Mouse (Mus musculus): ENCODE results near the gene Il17d. TPM values are rescaled to one million over a fixed set of nuclear protein-coding genes. Genes with fewer than 3 reads are reported as not detected.
A peak's percentile ranks its signal among the peaks of the same experiment; 100 is the strongest.

The Il17d gene
- polyA plus RNA-seq (2012; ENCODE audit: insufficient read depth, insufficient read length, missing spikeins) = 1.1 and 1.5 TPM in 2 replicates

GRCm38 (mm10) chr14:57524671-57525387 lies at the start of gene Il17d:
Gene Il17d (plus strand): TSS chr14:57524777.
- no peak within 1 kb of the TSS for H3K27ac ChIP-seq (replicated peaks; ENCODE audit: low read depth, low read length)
- H3K4me1 ChIP-seq (ENCODE audit: control insufficient read depth, insufficient read depth, insufficient read length, low read length) = peaks cover 5% of the 10 kb centered on the region; the same call in 1 of the 2 replicates
- H3K4me3 ChIP-seq (ENCODE audit: insufficient read depth, low read depth, low read length) = peak within 1 kb of the TSS; percentile 72

GRCm38 (mm10) chr14:57475057-57475456 lies 49.5 kb upstream of the Il17d start:
- Histone ChIP-seq H3K27ac (replicated peaks; ENCODE audit: low read depth, low read length) (no peak overlapping the region), H3K4me1 (ENCODE audit: control insufficient read depth, insufficient read depth, insufficient read length, low read length) (no peaks in the 10 kb centered on the region), H3K4me3 (ENCODE audit: insufficient read depth, low read depth, low read length) (no peak overlapping the region)

DNA sequence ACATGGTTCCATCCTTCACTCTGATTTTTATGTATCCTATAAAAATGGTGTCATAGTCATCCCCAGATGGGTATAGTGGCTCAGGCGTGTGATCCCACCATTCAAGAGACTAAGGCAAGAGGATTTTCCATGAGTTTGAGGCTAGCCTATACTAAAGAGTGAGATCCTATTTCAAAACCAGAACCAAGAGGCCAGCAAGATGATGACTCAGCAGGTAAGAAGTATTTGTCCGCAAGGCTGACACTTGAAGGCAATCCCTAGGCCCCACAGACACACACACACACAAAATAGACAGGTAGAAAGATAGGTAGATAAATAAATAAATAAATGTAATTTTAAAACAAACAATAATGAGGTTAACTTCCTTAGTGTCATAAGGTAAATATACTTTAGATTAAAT lies 42.3 kb upstream of the Il17d start:
- H3K4me3 ChIP-seq (ENCODE audit: insufficient read depth, low read depth, low read length) = no peak overlapping the region
- no peak overlapping the region for H3K27ac ChIP-seq (replicated peaks; ENCODE audit: low read depth, low read length)

DNA sequence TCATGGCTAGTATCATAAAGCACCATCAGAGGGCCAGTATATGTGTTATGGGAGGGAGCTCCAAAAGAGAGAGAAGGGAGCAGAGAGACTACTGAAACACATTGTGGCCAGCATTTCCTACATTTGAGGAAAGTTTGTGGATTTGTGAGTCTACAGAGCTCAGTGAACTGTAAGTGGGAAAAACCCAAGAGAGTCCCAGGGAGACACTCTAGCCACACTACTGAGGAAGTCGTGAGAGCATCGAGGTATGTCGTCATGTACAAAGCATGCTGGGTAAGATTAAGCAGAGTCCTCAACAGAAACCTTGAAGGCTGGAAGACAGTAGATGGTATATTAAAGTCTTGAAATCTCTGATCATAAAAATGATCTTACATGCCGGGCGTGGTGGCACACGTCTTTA lies 40.4 kb upstream of the Il17d start:
- Histone ChIP-seq H3K4me1 (ENCODE audit: control insufficient read depth, insufficient read depth, insufficient read length, low read length) (no peaks in the 10 kb centered on the region), H3K27ac (replicated peaks; ENCODE audit: low read depth, low read length) (no peak overlapping the region), H3K4me3 (ENCODE audit: insufficient read depth, low read depth, low read length) (no peak overlapping the region)

More for the DNA sequence above, 42.3 kb upstream of the Il17d start:
- no peaks in the 10 kb centered on the region for H3K4me1 ChIP-seq (ENCODE audit: control insufficient read depth, insufficient read depth, insufficient read length, low read length)

DNA sequence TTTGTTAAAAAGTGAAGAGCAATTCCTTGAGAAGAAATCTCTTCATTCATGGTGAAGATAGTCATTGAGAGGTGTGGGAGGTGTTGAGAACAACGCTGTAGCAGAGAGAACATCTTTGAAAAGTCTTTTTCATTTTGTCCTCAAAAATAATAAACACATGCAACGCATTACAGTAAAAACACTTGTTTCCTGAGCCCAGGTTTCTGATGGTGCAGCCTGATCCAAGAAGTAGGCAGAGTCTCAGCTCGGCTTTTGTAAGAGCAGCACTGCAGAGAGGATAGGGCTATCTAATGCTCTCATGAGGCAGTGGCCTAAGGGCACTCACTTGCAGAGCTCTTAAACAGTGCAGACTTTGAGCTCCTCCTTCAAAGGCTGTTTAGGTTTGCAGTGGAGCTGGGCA lies 34.9 kb upstream of the Il17d start:
- no peaks in the 10 kb centered on the region for H3K4me1 ChIP-seq (ENCODE audit: control insufficient read depth, insufficient read depth, insufficient read length, low read length)
- no peak overlapping the region for H3K27ac ChIP-seq (replicated peaks; ENCODE audit: low read depth, low read length)
- no peak overlapping the region for H3K4me3 ChIP-seq (ENCODE audit: insufficient read depth, low read depth, low read length)

DNA sequence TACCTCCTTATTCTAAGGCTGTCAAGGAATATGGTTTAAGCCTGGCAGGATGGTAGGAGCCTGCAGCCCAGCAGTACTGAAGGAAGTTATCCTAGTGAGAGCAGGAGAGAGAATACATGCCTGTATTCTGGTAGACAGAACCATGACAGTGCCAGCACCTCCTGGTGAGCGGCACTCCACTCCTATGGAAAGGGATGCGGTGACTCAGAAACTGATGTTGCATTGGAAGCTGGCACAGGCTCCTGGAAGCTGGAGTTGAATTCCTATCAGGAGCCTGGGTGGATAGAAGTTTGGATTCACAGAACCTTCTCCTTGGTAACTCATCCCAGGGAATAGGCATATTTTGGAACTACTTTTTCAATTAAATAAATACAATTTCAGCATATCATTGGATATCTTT lies 30.7 kb upstream of the Il17d start:
- H3K4me3 ChIP-seq (ENCODE audit: insufficient read depth, low read depth, low read length) = no peak overlapping the region
- H3K4me1 ChIP-seq (ENCODE audit: control insufficient read depth, insufficient read depth, insufficient read length, low read length) = no peaks in the 10 kb centered on the region
- H3K27ac ChIP-seq (replicated peaks; ENCODE audit: low read depth, low read length) = no peak overlapping the region

DNA sequence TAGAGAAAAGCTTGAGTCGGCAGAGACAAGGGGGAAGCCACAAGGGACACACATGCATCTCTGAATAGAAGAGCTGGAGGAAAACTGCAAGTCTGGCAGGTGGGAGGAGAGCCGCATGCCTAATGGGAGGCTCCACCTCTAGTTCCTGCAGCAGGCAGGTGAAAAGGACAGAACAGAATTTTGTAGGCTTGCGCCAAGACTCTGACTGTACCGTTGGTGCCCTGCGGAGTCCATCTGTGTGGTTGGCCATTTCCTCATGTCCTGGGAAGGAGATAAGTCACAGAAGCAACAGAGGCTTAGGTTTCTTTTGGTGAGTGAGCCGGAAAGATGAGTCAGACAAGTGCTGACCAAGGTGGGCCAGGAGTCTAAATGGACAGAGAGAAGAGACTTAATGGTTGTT lies 20.8 kb upstream of the Il17d start:
- Histone ChIP-seq H3K4me3 (ENCODE audit: insufficient read depth, low read depth, low read length) (no peak overlapping the region), H3K4me1 (ENCODE audit: control insufficient read depth, insufficient read depth, insufficient read length, low read length) (no peaks in the 10 kb centered on the region), H3K27ac (replicated peaks; ENCODE audit: low read depth, low read length) (no peak overlapping the region)

DNA sequence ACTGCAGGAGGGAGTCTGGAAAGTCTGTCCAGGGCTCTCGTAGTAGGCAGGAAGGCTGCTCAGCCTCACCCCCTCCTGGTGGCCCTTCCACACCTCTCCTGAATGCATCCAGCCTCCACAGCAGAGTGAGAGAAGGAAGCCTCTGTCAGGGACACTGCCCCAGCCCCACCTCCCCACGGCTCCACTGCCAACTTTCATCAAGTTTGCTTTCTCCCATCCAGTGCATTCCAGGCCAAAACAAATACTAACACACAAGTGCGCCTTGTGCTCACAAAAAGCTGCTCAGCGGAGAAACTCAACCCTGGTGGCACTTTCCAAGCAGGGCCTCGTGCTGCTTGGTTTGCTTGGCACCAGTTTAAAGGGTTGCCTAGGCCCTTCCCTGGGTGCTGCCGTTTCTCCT lies 15.0 kb upstream of the Il17d start:
- no peak overlapping the region for H3K27ac ChIP-seq (replicated peaks; ENCODE audit: low read depth, low read length)
- H3K4me3 ChIP-seq (ENCODE audit: insufficient read depth, low read depth, low read length) = no peak overlapping the region
- no peaks in the 10 kb centered on the region for H3K4me1 ChIP-seq (ENCODE audit: control insufficient read depth, insufficient read depth, insufficient read length, low read length)

- Histone ChIP-seq H3K4me1 (ENCODE audit: control insufficient read depth, insufficient read depth, insufficient read length, low read length) (no peaks in the 10 kb centered on the region), H3K27ac (replicated peaks; ENCODE audit: low read depth, low read length) (no peak overlapping the region), H3K4me3 (ENCODE audit: insufficient read depth, low read depth, low read length) (no peak overlapping the region)
Measured at GRCm38 (mm10) chr14:57515156-57515762, 9.3 kb upstream of the Il17d start.

- no peak overlapping the region for H3K4me3 ChIP-seq (ENCODE audit: insufficient read depth, low read depth, low read length)
- no peak overlapping the region for H3K27ac ChIP-seq (replicated peaks; ENCODE audit: low read depth, low read length)
- no peaks in the 10 kb centered on the region for H3K4me1 ChIP-seq (ENCODE audit: control insufficient read depth, insufficient read depth, insufficient read length, low read length)
Measured at GRCm38 (mm10) chr14:57517001-57517400, 7.6 kb upstream of the Il17d start.

DNA sequence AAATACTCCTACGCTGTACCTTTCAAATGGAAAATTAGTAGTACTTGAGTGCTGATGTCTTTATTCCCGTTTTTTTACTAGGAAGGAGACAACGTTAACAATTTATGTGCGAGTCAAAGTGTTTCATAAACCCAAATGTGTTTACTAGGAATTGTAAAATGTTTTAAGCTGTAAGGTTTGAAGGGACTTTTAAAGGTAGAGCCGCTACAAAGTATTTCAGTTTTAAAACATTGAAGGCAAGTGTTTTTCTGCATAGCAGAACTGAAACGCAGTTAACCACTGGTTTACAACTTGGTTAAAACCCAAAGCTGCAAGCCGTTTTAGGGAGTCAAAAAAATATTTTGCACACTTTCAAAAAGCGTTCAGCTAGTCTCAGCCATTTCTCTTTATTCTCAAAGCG lies 815 bp upstream of the Il17d start:
- no peak overlapping the region for H3K27ac ChIP-seq (replicated peaks; ENCODE audit: low read depth, low read length)
- H3K4me3 ChIP-seq (ENCODE audit: insufficient read depth, low read depth, low read length) = no peak overlapping the region
- H3K4me1 ChIP-seq (ENCODE audit: control insufficient read depth, insufficient read depth, insufficient read length, low read length) = no peaks in the 10 kb centered on the region

DNA sequence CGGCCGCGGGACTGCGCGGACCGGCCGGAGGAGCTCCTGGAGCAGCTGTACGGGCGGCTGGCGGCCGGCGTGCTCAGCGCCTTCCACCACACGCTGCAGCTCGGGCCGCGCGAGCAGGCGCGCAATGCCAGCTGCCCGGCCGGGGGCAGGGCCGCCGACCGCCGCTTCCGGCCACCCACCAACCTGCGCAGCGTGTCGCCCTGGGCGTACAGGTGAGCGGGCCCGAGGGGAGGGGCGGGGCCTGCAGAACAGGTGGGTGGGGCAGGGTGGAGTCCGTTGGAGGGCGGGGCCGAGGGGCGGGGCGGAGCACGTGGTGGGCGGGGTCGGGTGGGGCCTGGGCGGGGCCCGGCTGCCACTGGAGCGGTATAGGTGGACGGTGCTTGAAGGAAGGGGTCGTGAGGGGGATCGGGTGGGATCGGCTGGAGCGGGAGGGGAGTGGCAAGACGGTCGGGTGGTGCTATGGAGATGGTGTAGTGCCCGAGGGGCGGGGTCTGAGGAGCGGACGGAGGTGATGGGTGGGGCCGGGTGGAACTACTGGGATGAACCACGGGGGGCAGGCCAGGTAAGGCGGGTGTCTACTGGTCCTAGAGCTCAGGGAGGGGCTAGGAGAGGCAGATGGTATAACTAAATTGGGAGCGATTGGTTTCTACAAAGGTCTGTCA lies 942 bp downstream of the Il17d start:
- H3K27ac ChIP-seq (replicated peaks; ENCODE audit: low read depth, low read length) = no peak overlapping the region
- peak overlapping the region; percentile 72 for H3K4me3 ChIP-seq (ENCODE audit: insufficient read depth, low read depth, low read length)
- peaks cover 5% of the 10 kb centered on the region; the same call in 1 of the 2 replicates for H3K4me1 ChIP-seq (ENCODE audit: control insufficient read depth, insufficient read depth, insufficient read length, low read length)

- Histone ChIP-seq H3K4me3 (ENCODE audit: insufficient read depth, low read depth, low read length) (peak overlapping the region; percentile 52), H3K4me1 (ENCODE audit: control insufficient read depth, insufficient read depth, insufficient read length, low read length) (peaks cover 5% of the 10 kb centered on the region; the same call in 1 of the 2 replicates), H3K27ac (replicated peaks; ENCODE audit: low read depth, low read length) (no peak overlapping the region)
Measured at GRCm38 (mm10) chr14:57526050-57526623, 1.6 kb downstream of the Il17d start.

- Histone ChIP-seq H3K4me3 (ENCODE audit: insufficient read depth, low read depth, low read length) (no peak overlapping the region), H3K27ac (replicated peaks; ENCODE audit: low read depth, low read length) (no peak overlapping the region), H3K4me1 (ENCODE audit: control insufficient read depth, insufficient read depth, insufficient read length, low read length) (peaks cover 5% of the 10 kb centered on the region; the same call in 1 of the 2 replicates)
Measured at GRCm38 (mm10) chr14:57527122-57527521, 2.5 kb downstream of the Il17d start.

- Histone ChIP-seq H3K4me3 (ENCODE audit: insufficient read depth, low read depth, low read length) (no peak overlapping the region), H3K27ac (replicated peaks; ENCODE audit: low read depth, low read length) (no peak overlapping the region), H3K4me1 (ENCODE audit: control insufficient read depth, insufficient read depth, insufficient read length, low read length) (peaks cover 5% of the 10 kb centered on the region; the same call in 1 of the 2 replicates)
Measured at GRCm38 (mm10) chr14:57527598-57527997, 3.0 kb downstream of the Il17d start.

All from brown adipose tissue, adult 24 weeks (tissue).